ENCODE assay signal across 8 mouse cellular contexts in genomic region chr12:76130281-76130680, GRCm38 (mm10). TPM values are rescaled to one million over a fixed set of nuclear protein-coding genes. Genes with fewer than 3 reads are reported as not detected.
A peak's percentile ranks its signal among the peaks of the same experiment; 100 is the strongest.
DNase-seq lines count a peak whose midpoint lies in the region; ATAC-seq lines count a peak whose summit lies in the region.

No protein-coding gene starts in this region.

- no peaks in the 10 kb centered on the region for H3K36me3 ChIP-seq in forebrain, embryonic 14.5 days (ENCODE audit: control insufficient read depth, insufficient read depth, low read length)
- no peaks in the 10 kb centered on the region for H3K36me3 ChIP-seq in forebrain, embryonic 13.5 days (ENCODE audit: poor library complexity, severe bottlenecking)
- H3K36me3 ChIP-seq in neural tube, embryonic 11.5 days (ENCODE audit: control insufficient read depth, insufficient read depth, low read length) = no peaks in the 10 kb centered on the region

- 23% methylated on average over 4 of the region's 4 CpGs for WGBS in forebrain, embryonic 14.5 days
- WGBS in forebrain, embryonic 13.5 days = 23% methylated on average over 4 of the region's 4 CpGs
- 21% methylated on average over 4 of the region's 4 CpGs for WGBS in neural tube, embryonic 11.5 days

- no peak overlapping the region for H3K4me2 ChIP-seq in forebrain, embryonic 14.5 days (ENCODE audit: low read length)
- no peak overlapping the region for H3K4me2 ChIP-seq in forebrain, embryonic 13.5 days
- no peak overlapping the region for H3K4me2 ChIP-seq in neural tube, embryonic 11.5 days (ENCODE audit: low read depth)

- H3K4me1 ChIP-seq in forebrain, embryonic 14.5 days (ENCODE audit: control insufficient read depth, insufficient read depth, low read length) = no peaks in the 10 kb centered on the region
- peaks cover 6% of the 10 kb centered on the region; the same call in 1 of the 2 replicates for H3K4me1 ChIP-seq in forebrain, embryonic 13.5 days
- no peaks in the 10 kb centered on the region for H3K4me1 ChIP-seq in neural tube, embryonic 11.5 days (ENCODE audit: control insufficient read depth, insufficient read depth, low read length)

- H3K9ac ChIP-seq in forebrain, embryonic 14.5 days (ENCODE audit: low read length) = no peak overlapping the region
- no peak overlapping the region for H3K9ac ChIP-seq in forebrain, embryonic 13.5 days
- H3K9ac ChIP-seq in neural tube, embryonic 11.5 days (ENCODE audit: low read length) = no peak overlapping the region

- peak; percentile 46 for DNase-seq in forebrain, embryonic 14.5 days (ENCODE audit: low spot score)
- DNase-seq in neural tube, embryonic 11.5 days (ENCODE audit: low spot score) = peak; percentile 42
- DNase-seq in neural tube, embryonic 10.5 days (ENCODE audit: extremely low spot score, low spot score) = no peak
- peak; percentile 77 to 89 for DNase-seq in cerebellum, postnatal 14 days
- DNase-seq in lung, postnatal 14 days = peak; percentile 49
- no peak for DNase-seq in layer of hippocampus, adult 18-20 months (ENCODE audit: low spot score in 2 of 2)
- DNase-seq in right cerebral cortex, postnatal 36 days (ENCODE audit: low spot score in 2 of 2) = no peak

- no peak overlapping the region for H3K27ac ChIP-seq in forebrain, embryonic 14.5 days (ENCODE audit: low read depth, low read length)
- no peak overlapping the region for H3K27ac ChIP-seq in forebrain, embryonic 13.5 days
- no peak overlapping the region for H3K27ac ChIP-seq in neural tube, embryonic 11.5 days (ENCODE audit: low read depth, low read length)

- H3K27me3 ChIP-seq in forebrain, embryonic 14.5 days (replicated peaks; ENCODE audit: control insufficient read depth, insufficient read depth, low read length) = no peaks in the 10 kb centered on the region
- no peaks in the 10 kb centered on the region for H3K27me3 ChIP-seq in forebrain, embryonic 13.5 days
- no peaks in the 10 kb centered on the region for H3K27me3 ChIP-seq in neural tube, embryonic 11.5 days (ENCODE audit: control insufficient read depth, insufficient read depth, low read length)

- ATAC-seq in forebrain, embryonic 14.5 days = no peak
- no peak for ATAC-seq in forebrain, embryonic 13.5 days
- ATAC-seq in neural tube, embryonic 11.5 days (ENCODE audit: insufficient read depth, low FRiP score, low TSS enrichment) = no peak

- no peak overlapping the region for H3K4me3 ChIP-seq in forebrain, embryonic 14.5 days (ENCODE audit: low read depth, low read length)
- no peak overlapping the region for H3K4me3 ChIP-seq in forebrain, embryonic 13.5 days
- no peak overlapping the region for H3K4me3 ChIP-seq in neural tube, embryonic 11.5 days (ENCODE audit: low read depth, low read length)

- no peaks in the 10 kb centered on the region for H3K9me3 ChIP-seq in forebrain, embryonic 14.5 days (replicated peaks; ENCODE audit: control insufficient read depth, low read length)
- no peaks in the 10 kb centered on the region for H3K9me3 ChIP-seq in forebrain, embryonic 13.5 days (replicated peaks)
- no peaks in the 10 kb centered on the region for H3K9me3 ChIP-seq in neural tube, embryonic 11.5 days (ENCODE audit: control insufficient read depth, low read length)

RNA-seq across cellular contexts. Expression of gene Esr2, which starts 46.8 kb away (rescaled TPM):
- polyA plus RNA-seq in forebrain, embryonic 14.5 days (2014; fragmentation: Nextera tagmentation; extraction: Ambion mirVana) = 0.05 and 0.11 TPM in 2 replicates
- 0.05 and 0.12 TPM in 2 replicates for polyA plus RNA-seq in forebrain, embryonic 13.5 days (2015; fragmentation: Nextera tagmentation; extraction: Ambion mirVana)
- 0.11 and 0.18 TPM in 2 replicates for polyA plus RNA-seq in neural tube, embryonic 11.5 days (2014; fragmentation: Nextera tagmentation; extraction: Ambion mirVana)
- under 1 TPM; 0.18 to 0.27 TPM for total RNA-seq in layer of hippocampus, adult 18-20 months (2021)

Comparison
In these comparisons a context has a peak if more than half of its experiments do, and no peak if none do; other contexts are left out.
1. DNase-seq: peak in forebrain, embryonic 14.5 days (single experiment), neural tube, embryonic 11.5 days (single experiment), cerebellum, postnatal 14 days (2 of 2) and lung, postnatal 14 days (single experiment); none in neural tube, embryonic 10.5 days (single experiment), layer of hippocampus, adult 18-20 months (0 of 2) and right cerebral cortex, postnatal 36 days (0 of 2).